Mouse (Mus musculus): ENCODE data around the gene Ncstn. TPM values are rescaled to one million over a fixed set of nuclear protein-coding genes. Genes with fewer than 3 reads are reported as not detected.

Gene Ncstn
- total and polyA plus RNA-seq, 3 experiments: 15.0 to 56.1 (median 24.5) TPM

DNA sequence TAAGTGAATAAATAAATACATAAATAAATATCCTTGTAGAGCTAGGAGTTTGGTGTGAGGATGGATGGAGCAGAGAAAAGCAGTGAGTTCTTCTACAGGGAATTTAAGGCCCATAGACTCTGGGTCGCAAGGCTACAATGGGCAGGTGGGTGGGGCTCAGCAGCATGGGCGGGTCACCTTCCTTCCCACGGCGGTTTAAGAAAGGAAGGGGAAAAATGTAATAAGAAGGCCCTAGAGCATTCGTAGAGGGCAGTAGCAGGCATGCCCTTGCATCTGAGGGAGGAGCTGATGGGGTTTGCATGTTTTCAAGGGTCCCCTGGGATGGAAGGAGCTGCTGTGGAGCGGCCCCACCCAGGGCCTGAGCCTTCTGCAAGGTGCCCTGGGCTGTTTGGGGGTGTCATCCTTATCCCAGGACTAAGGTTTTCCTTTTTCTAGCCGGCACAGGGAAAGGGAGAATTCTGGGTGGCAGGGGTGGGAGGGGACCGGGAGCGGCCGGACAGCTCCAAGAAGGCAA lies 29.8 kb downstream of the Ncstn start:
- no peak overlapping the region for H3K9ac ChIP-seq (ENCODE audit: insufficient read depth, low read depth)
- no peak overlapping the region for H3K4me2 ChIP-seq (ENCODE audit: insufficient read depth, low read depth, poor library complexity, severe bottlenecking)
- in situ Hi-C loops (cut with MboI; ENCODE audit: low pct_ligation_motif_present, low pct_unique_long_range_greater_than_20kb, low sequenced_read_pairs): no loop called here

DNA sequence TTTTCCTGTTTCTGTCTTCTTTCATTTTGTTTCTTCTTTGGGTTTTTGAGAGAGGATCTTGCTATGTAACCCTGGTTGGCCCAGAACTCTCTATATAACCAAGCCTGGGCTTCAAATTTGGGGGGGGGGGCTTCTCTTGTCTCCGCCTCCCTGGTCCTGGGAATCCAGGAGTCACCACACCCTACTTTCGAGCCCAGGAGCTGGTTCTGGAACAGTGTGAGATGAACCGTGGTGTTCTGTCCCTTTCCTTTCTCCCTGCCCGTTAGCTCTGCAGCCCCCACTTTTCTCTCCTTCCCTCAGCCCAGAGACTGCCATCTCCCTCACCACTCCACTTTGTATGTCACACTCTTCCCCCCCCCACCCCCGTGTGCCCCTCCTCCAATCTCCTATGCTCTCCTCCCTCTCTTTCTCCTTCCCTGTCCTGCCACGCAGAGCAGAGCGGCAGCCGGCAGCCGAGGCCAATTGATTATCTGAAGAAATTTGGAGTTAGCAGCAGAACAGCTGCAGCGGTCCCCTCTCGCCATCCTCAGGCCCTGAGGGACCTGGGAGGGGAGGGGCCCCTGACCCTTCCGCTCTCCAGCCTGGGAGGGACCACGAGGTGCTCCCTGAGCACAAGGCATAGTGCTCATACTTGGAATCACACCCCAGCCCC lies 33.3 kb downstream of the Ncstn start:
- in situ Hi-C loops (cut with MboI; ENCODE audit: low pct_ligation_motif_present, low pct_unique_long_range_greater_than_20kb, low sequenced_read_pairs) (loop anchor here (25.0 kb wide), 1 partner anchor 263 kb away; no protein-coding TSS in a partner anchor), dilution Hi-C loops (cut with MboI; ENCODE audit: extremely low pct_ligation_motif_present, extremely low pct_unique_long_range_greater_than_20kb, low sequenced_read_pairs) (no loop called here)
- H3K4me1 ChIP-seq (ENCODE audit: control insufficient read depth in 1 of 2, insufficient read depth in 2 of 2): peaks cover 3 to 19% of the 10 kb centered on the region in 2 experiments; a peak in 2 of 4 replicates
- H3K9ac ChIP-seq (ENCODE audit: insufficient read depth, low read depth): peak overlapping the region; percentile 82; the same call in 1 of the 2 replicates
- no peaks in the 10 kb centered on the region for H3K27me3 ChIP-seq (replicated peaks)
- H3K36me3 ChIP-seq (replicated peaks in 1 of 2; ENCODE audit: control insufficient read depth in 1 of 2, insufficient read depth in 1 of 2, low read length in 1 of 2): peaks cover 0 to 17% of the 10 kb centered on the region in 2 experiments
- H3K9me3 ChIP-seq (replicated peaks; ENCODE audit: low read length): no peaks in the 10 kb centered on the region
- H3K4me3 ChIP-seq (replicated peaks in 1 of 3; ENCODE audit: low read depth in 2 of 3, low read length in 2 of 3, poor library complexity in 1 of 3): peak overlapping the region in 2 of 3 experiments; percentile 68 to 72
- no peak for DNase-seq (ENCODE audit: extremely low read depth)
- no peaks in the 10 kb centered on the region for H3K79me2 ChIP-seq (replicated peaks; ENCODE audit: control insufficient read depth, extremely low read depth, insufficient read depth, poor library complexity, severe bottlenecking)
- no peak overlapping the region for H3K27ac ChIP-seq (ENCODE audit: insufficient read depth, low read depth)
- TF ChIP-seq E2F4 (IDR thresholded peaks at IDR 0.05; ENCODE audit: insufficient replicate concordance, low read depth, low read length) (no peak), TBP (conservative IDR thresholded peaks at IDR 0.05; ENCODE audit: low read depth, low read length) (no peak), MAFK (IDR thresholded peaks at IDR 0.05; ENCODE audit: insufficient replicate concordance, low read length) (no peak), CHD1 (IDR thresholded peaks at IDR 0.05; ENCODE audit: low read depth, low read length) (no peak), EP300 (IDR thresholded peaks at IDR 0.05; ENCODE audit: low read length) (no peak), MAZ (IDR thresholded peaks at IDR 0.05; ENCODE audit: low read depth, low read length) (no peak), SIN3A (IDR thresholded peaks at IDR 0.05; ENCODE audit: low read length) (no peak), BHLHE40 (IDR thresholded peaks at IDR 0.05; ENCODE audit: low read depth, low read length) (no peak), ELF1 (IDR thresholded peaks at IDR 0.05; ENCODE audit: low read depth, low read length) (no peak), HCFC1 (IDR thresholded peaks at IDR 0.05; ENCODE audit: low read depth, low read length) (no peak), GABPA (IDR thresholded peaks at IDR 0.05; ENCODE audit: insufficient replicate concordance, low read depth, low read length) (no peak), PAX5 (IDR thresholded peaks at IDR 0.05; ENCODE audit: low read length) (no peak), MEF2A (IDR thresholded peaks at IDR 0.05; ENCODE audit: borderline replicate concordance, low read depth, low read length) (no peak), UBTF (IDR thresholded peaks at IDR 0.05; ENCODE audit: low read depth, low read length) (no peak), NELFE (IDR thresholded peaks at IDR 0.05; ENCODE audit: low read depth, low read length) (no peak)
- H3K4me2 ChIP-seq (ENCODE audit: insufficient read depth, low read depth, poor library complexity, severe bottlenecking): peak overlapping the region; percentile 59; the same call in 1 of the 2 replicates

More for the DNA sequence above, 29.8 kb downstream of the Ncstn start:
- no peaks in the 10 kb centered on the region for H3K36me3 ChIP-seq (replicated peaks in 1 of 2; ENCODE audit: control insufficient read depth in 1 of 2, insufficient read depth in 1 of 2, low read length in 1 of 2)
- H3K27me3 ChIP-seq (replicated peaks): no peaks in the 10 kb centered on the region
- no peak overlapping the region for H3K27ac ChIP-seq (ENCODE audit: insufficient read depth, low read depth)
- DNase-seq (ENCODE audit: extremely low read depth): no peak
- no peaks in the 10 kb centered on the region for H3K79me2 ChIP-seq (replicated peaks; ENCODE audit: control insufficient read depth, extremely low read depth, insufficient read depth, poor library complexity, severe bottlenecking)
- no peaks in the 10 kb centered on the region for H3K9me3 ChIP-seq (replicated peaks; ENCODE audit: low read length)
- dilution Hi-C loops (cut with MboI; ENCODE audit: extremely low pct_ligation_motif_present, extremely low pct_unique_long_range_greater_than_20kb, low sequenced_read_pairs): no loop called here
- no peak for TF ChIP-seq MXI1 (IDR thresholded peaks at IDR 0.05; ENCODE audit: low read depth, low read length)
- no peak for TF ChIP-seq GABPA (IDR thresholded peaks at IDR 0.05; ENCODE audit: insufficient replicate concordance, low read depth, low read length)
- TF ChIP-seq NRF1 (IDR thresholded peaks at IDR 0.05; ENCODE audit: low read depth, low read length): no peak
- no peak for TF ChIP-seq SIN3A (IDR thresholded peaks at IDR 0.05; ENCODE audit: low read length)
- no peak for TF ChIP-seq JUN (IDR thresholded peaks at IDR 0.05; ENCODE audit: insufficient read depth, low read depth, low read length)
- no peak for TF ChIP-seq USF2 (conservative IDR thresholded peaks at IDR 0.05; ENCODE audit: low read depth, low read length)
- no peak for TF ChIP-seq E2F4 (IDR thresholded peaks at IDR 0.05; ENCODE audit: insufficient replicate concordance, low read depth, low read length)
- TF ChIP-seq POLR2AphosphoS2 (IDR thresholded peaks at IDR 0.05; ENCODE audit: low read depth, low read length): no peak
- no peak overlapping the region for H3K4me3 ChIP-seq (replicated peaks in 1 of 3; ENCODE audit: low read depth in 2 of 3, low read length in 2 of 3, poor library complexity in 1 of 3)
- peaks cover 0 to 14% of the 10 kb centered on the region in 2 experiments; a peak in 2 of 4 replicates for H3K4me1 ChIP-seq (ENCODE audit: control insufficient read depth in 1 of 2, insufficient read depth in 2 of 2)

Data from CH12.LX (cell line).